19 mouse cellular contexts compared by ENCODE assay signal in genomic region chr10:43277266-43278145, GRCm38 (mm10). TPM values are rescaled to one million over a fixed set of nuclear protein-coding genes. Genes with fewer than 3 reads are reported as not detected.
DNase-seq lines count a peak whose midpoint lies in the region; ATAC-seq and TF ChIP-seq lines count a peak whose summit lies in the region.
"Had no signal": no experiment of that assay in that cellular context is flagged by ENCODE, and none has a peak within 500 bp of the region (broad histone marks: within the 10 kb centered on the region; RNA-seq: fewer than 3 reads in every experiment).

No protein-coding gene starts in this region.

- no peak for TF ChIP-seq CTCF in stomach, postnatal 0 days (IDR thresholded peaks at IDR 0.05; ENCODE audit: low read depth)
- TF ChIP-seq CTCF in gastrocnemius, adult 2 months (IDR thresholded peaks at IDR 0.05) = no peak

- H3K4me1 ChIP-seq in midbrain, embryonic 12.5 days = peaks cover 14% of the 10 kb centered on the region; the same call in 1 of the 2 replicates
- peaks cover 13% of the 10 kb centered on the region; the same call in 1 of the 2 replicates for H3K4me1 ChIP-seq in midbrain, embryonic 10.5 days
- peaks cover 8% of the 10 kb centered on the region for H3K4me1 ChIP-seq in intestine, embryonic 15.5 days (replicated peaks)
- no peaks in the 10 kb centered on the region for H3K4me1 ChIP-seq in stomach, postnatal 0 days (replicated peaks; ENCODE audit: control insufficient read depth, insufficient read depth)

- WGBS in midbrain, embryonic 12.5 days = 63% methylated on average over 8 of the region's 8 CpGs
- WGBS in midbrain, embryonic 10.5 days = 58% methylated on average over 8 of the region's 8 CpGs
- WGBS in intestine, embryonic 15.5 days = 35% methylated on average over 8 of the region's 8 CpGs
- WGBS in stomach, postnatal 0 days = 41% methylated on average over 8 of the region's 8 CpGs

- no peak overlapping the region for H3K9ac ChIP-seq in midbrain, embryonic 12.5 days (replicated peaks)
- no peak overlapping the region for H3K9ac ChIP-seq in intestine, embryonic 15.5 days
- no peak overlapping the region for H3K9ac ChIP-seq in stomach, postnatal 0 days (ENCODE audit: low read length)
- H3K9ac ChIP-seq: liver, embryonic 14.5 days; neural tube, embryonic 12.5 days had no signal

- no peaks in the 10 kb centered on the region for H3K27me3 ChIP-seq in midbrain, embryonic 12.5 days
- H3K27me3 ChIP-seq in midbrain, embryonic 10.5 days (ENCODE audit: low read depth, poor library complexity, severe bottlenecking) = no peaks in the 10 kb centered on the region
- H3K27me3 ChIP-seq in intestine, embryonic 15.5 days (replicated peaks) = no peaks in the 10 kb centered on the region
- no peaks in the 10 kb centered on the region for H3K27me3 ChIP-seq in stomach, postnatal 0 days (ENCODE audit: control insufficient read depth, insufficient read depth, low read length)
- H3K27me3 ChIP-seq: neural tube, embryonic 12.5 days had no signal

- H3K27ac ChIP-seq in midbrain, embryonic 12.5 days (replicated peaks) = 0 out of 2 replicates have a peak overlapping the region, but pooled peaks have one; percentile 25
- no peak overlapping the region for H3K27ac ChIP-seq in midbrain, embryonic 10.5 days (replicated peaks)
- H3K27ac ChIP-seq in intestine, embryonic 15.5 days = peak overlapping the region; percentile 4; the same call in 1 of the 2 replicates
- H3K27ac ChIP-seq in stomach, postnatal 0 days (replicated peaks) = no peak overlapping the region
- no peak overlapping the region for H3K27ac ChIP-seq in gastrocnemius, adult 2 months
- H3K27ac ChIP-seq: forebrain, embryonic 10.5 days; hindbrain, embryonic 10.5 days; liver, embryonic 14.5 days; neural tube, embryonic 12.5 days had no signal

- no peak for TF ChIP-seq EP300 in stomach, postnatal 0 days (optimal IDR thresholded peaks at IDR 0.05)

- no peak for ATAC-seq in midbrain, embryonic 12.5 days (ENCODE audit: low FRiP score, low read depth)
- ATAC-seq in intestine, embryonic 15.5 days = peak; percentile 91
- ATAC-seq in stomach, postnatal 0 days (ENCODE audit: low FRiP score, low TSS enrichment) = peak; percentile 66
- ATAC-seq: hindbrain, embryonic 16.5 days had no signal

- intact Hi-C loops in gastrocnemius, adult 2 months (cut with DNase I) = no loop called here

- H3K4me3 ChIP-seq in midbrain, embryonic 12.5 days = no peak overlapping the region
- H3K4me3 ChIP-seq in midbrain, embryonic 10.5 days = no peak overlapping the region
- H3K4me3 ChIP-seq in intestine, embryonic 15.5 days (replicated peaks) = no peak overlapping the region
- no peak overlapping the region for H3K4me3 ChIP-seq in stomach, postnatal 0 days (ENCODE audit: low read depth, low read length)
- no peak overlapping the region for H3K4me3 ChIP-seq in gastrocnemius, adult 2 months
- H3K4me3 ChIP-seq: forebrain, embryonic 10.5 days; hindbrain, embryonic 10.5 days; neural tube, embryonic 12.5 days had no signal

- no peaks in the 10 kb centered on the region for H3K9me3 ChIP-seq in midbrain, embryonic 12.5 days
- no peaks in the 10 kb centered on the region for H3K9me3 ChIP-seq in midbrain, embryonic 10.5 days (replicated peaks)
- H3K9me3 ChIP-seq in intestine, embryonic 15.5 days = no peaks in the 10 kb centered on the region
- no peaks in the 10 kb centered on the region for H3K9me3 ChIP-seq in stomach, postnatal 0 days (ENCODE audit: control insufficient read depth, low read length)
- H3K9me3 ChIP-seq: forebrain, embryonic 10.5 days; hindbrain, embryonic 10.5 days; neural tube, embryonic 12.5 days had no signal

- DNase-seq in heart, adult 11 months = peak; percentile 46
- no peak for DNase-seq in heart, adult 9 months (ENCODE audit: low spot score in 2 of 2)
- DNase-seq in midbrain, embryonic 10.5 days (ENCODE audit: low spot score) = no peak
- peak; percentile 20 for DNase-seq in stomach, postnatal 0 days (ENCODE audit: low spot score)
- no peak for DNase-seq in gastrocnemius, adult 2 months
- DNase-seq: adrenal gland, postnatal 36 days; cerebellum, adult 9-11 months; kidney, adult 18-20 months; left cerebral cortex, postnatal 4 days; lung, postnatal 4 days; retina, postnatal 1 day had no signal

- H3K4me2 ChIP-seq in midbrain, embryonic 12.5 days (replicated peaks) = no peak overlapping the region
- H3K4me2 ChIP-seq in intestine, embryonic 15.5 days (replicated peaks) = no peak overlapping the region; the same call in 1 of the 2 replicates
- H3K4me2 ChIP-seq in stomach, postnatal 0 days (replicated peaks; ENCODE audit: low read depth) = no peak overlapping the region
- H3K4me2 ChIP-seq: heart, embryonic 11.5 days; neural tube, embryonic 12.5 days had no signal

- no peaks in the 10 kb centered on the region for H3K36me3 ChIP-seq in midbrain, embryonic 12.5 days
- H3K36me3 ChIP-seq in midbrain, embryonic 10.5 days = no peaks in the 10 kb centered on the region
- H3K36me3 ChIP-seq in intestine, embryonic 15.5 days = no peaks in the 10 kb centered on the region
- no peaks in the 10 kb centered on the region for H3K36me3 ChIP-seq in stomach, postnatal 0 days (ENCODE audit: control insufficient read depth, insufficient read depth, low read length)
- H3K36me3 ChIP-seq: forebrain, embryonic 10.5 days; hindbrain, embryonic 10.5 days; neural tube, embryonic 12.5 days had no signal

RNA-seq across cellular contexts. Expression of gene Pdss2, which starts 56.2 kb away (rescaled TPM):
- 15.9 and 17.3 TPM in 2 replicates for polyA plus RNA-seq in midbrain, embryonic 12.5 days (2016; fragmentation: Nextera tagmentation; extraction: Ambion mirVana)
- polyA plus RNA-seq in midbrain, embryonic 10.5 days (2016; fragmentation: Nextera tagmentation; extraction: Ambion mirVana) = 15.2 and 16.0 TPM in 2 replicates
- 14.8 and 17.2 TPM in 2 replicates for polyA plus RNA-seq in intestine, embryonic 15.5 days (2015; fragmentation: Nextera tagmentation; extraction: Ambion mirVana)
- polyA plus RNA-seq in stomach, postnatal 0 days (2015; fragmentation: Nextera tagmentation; extraction: Ambion mirVana) = 6.1 and 6.2 TPM in 2 replicates
- 10 to 100 TPM; 16.8 to 25.0 TPM for total RNA-seq in gastrocnemius, adult 2 months (2021)

Comparison
In these comparisons a context has a peak if more than half of its experiments do, and no peak if none do; other contexts are left out.
1. DNase-seq: peak in heart, adult 11 months (single experiment) and stomach, postnatal 0 days (single experiment); none in heart, adult 9 months (0 of 2), midbrain, embryonic 10.5 days (single experiment) and gastrocnemius, adult 2 months (single experiment).
2. H3K27ac ChIP-seq: peak in midbrain, embryonic 12.5 days (single experiment) and intestine, embryonic 15.5 days (single experiment); none in midbrain, embryonic 10.5 days (single experiment), stomach, postnatal 0 days (single experiment) and gastrocnemius, adult 2 months (single experiment).